Mouse (Mus musculus) erythroblast, embryonic 14.5 days (primary cell): ENCODE data around the gene Grm3.

ENCODE experiments used
- GATA1 ChIP-seq: IDR thresholded peaks from 2 replicates; pipeline ENCODE4 v1.6.1; 2012; ENCODE audit warnings: low read length, inconsistent platforms, mixed read lengths
- TAL1 ChIP-seq: IDR thresholded peaks from 3 replicates; pipeline ENCODE4 v1.6.1; 2012; ENCODE audit warnings: low read length, inconsistent platforms, mixed read lengths

DNA sequence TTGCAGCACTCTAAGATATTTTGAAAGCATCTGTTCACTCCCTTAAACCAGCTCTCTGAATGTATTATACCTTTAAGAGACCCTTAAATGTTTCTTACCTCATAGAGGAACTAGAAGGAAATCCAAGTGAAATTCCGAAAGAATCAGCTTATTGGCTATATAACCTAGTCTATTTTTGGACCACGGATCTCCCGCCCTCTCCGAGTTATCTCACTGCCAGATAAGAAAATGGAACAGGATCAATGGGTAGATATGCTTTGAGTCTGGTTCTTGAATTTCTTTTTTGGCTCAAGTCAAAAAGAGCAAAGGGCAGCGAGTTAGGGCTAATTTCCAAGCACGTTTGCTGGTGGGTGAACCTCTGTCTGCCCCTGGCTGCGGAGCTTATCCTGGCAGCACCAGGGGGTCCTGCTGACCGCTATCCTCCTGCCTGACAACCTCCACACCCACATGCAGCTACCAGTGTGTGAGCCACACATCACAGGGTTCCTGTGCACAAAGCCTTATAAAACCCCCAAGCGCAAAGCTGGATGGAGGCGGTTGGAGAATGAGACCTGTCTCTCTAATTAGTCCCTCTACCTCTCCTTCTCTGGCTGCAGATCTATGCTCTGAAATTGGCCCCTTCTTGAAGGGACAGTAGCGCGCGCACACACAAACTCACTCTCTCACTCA lies 549 bp downstream of the Grm3 start:
- no peak for TF ChIP-seq TAL1
- no peak for TF ChIP-seq GATA1
